21 mouse cellular contexts compared by ENCODE assay signal in the genomic region with DNA sequence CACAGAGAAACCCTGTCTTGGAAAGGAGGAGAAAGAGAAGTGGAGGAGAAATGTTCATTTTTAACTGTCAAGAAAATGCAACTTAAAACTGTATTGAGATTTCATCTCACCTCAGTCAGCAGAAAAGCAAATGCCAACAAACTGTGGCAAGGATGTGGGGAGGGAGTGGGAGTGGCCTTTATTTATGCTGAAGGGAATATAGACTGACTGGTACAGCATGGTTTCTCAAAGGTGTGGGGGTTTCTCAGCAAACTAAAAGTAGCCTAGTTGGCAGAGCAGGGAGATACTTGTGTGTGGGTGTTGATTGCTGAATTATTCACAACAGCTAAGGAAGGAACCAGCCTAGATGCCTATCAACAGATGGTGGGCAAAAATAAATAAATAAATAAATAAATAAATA.
DNase-seq lines count a peak whose midpoint lies in the region; ATAC-seq lines count a peak whose summit lies in the region.
"Had no signal": no experiment of that assay in that cellular context is flagged by ENCODE, and none has a peak within 500 bp of the region (broad histone marks: within the 10 kb centered on the region; RNA-seq: fewer than 3 reads in every experiment).

No protein-coding gene starts in this region.

- DNase-seq in frontal cortex, postnatal 14 days (ENCODE audit: low spot score in 2 of 2), result no peak
- DNase-seq in CD4-positive, CD25-positive, alpha-beta regulatory T cell, adult 2 months (ENCODE audit: low read depth, low spot score), result peak; percentile 24
- DNase-seq in brain, adult 2 months (ENCODE audit: low read depth, low spot score), result peak; percentile 58
- peak; percentile 33 for DNase-seq in naive thymus-derived CD4-positive, alpha-beta T cell, adult 2 months (ENCODE audit: low read depth)
- no peak for DNase-seq in embryo, embryonic 9.5 days (ENCODE audit: extremely low spot score)
- no peak for DNase-seq in thymus, postnatal 10 days (ENCODE audit: low spot score in 2 of 2)
- DNase-seq in kidney, postnatal 25 days, result no peak
- DNase-seq: adrenal gland, adult 2 months; adrenal gland, postnatal 14 days; B cell, adult 2 months; cerebellum, adult 18-20 months; cerebellum, adult 9-10 months; cerebellum, postnatal 14 days; gastrocnemius, postnatal 25 days; heart, adult 2 months; kidney, adult 18-20 months had no signal

- 0 out of 2 replicates have a peak, but pooled peaks have one; percentile 31 for ATAC-seq in frontal cortex, adult (ENCODE audit: low TSS enrichment)
- ATAC-seq: forebrain, embryonic 13.5 days; forebrain, embryonic 16.5 days; intestine, embryonic 16.5 days; Patski had no signal

Comparison
In these comparisons a context has a peak if more than half of its experiments do, and no peak if none do; other contexts are left out.
1. DNase-seq: peak in CD4-positive, CD25-positive, alpha-beta regulatory T cell, adult 2 months (single experiment), brain, adult 2 months (single experiment) and naive thymus-derived CD4-positive, alpha-beta T cell, adult 2 months (single experiment); none in frontal cortex, postnatal 14 days (0 of 2), embryo, embryonic 9.5 days (single experiment), thymus, postnatal 10 days (0 of 2) and kidney, postnatal 25 days (0 of 2).